Mouse (Mus musculus) neural tube, embryonic 11.5 days (tissue): Measurements from ENCODE around the gene Vps9d1. TPM values are rescaled to one million over a fixed set of nuclear protein-coding genes. Genes with fewer than 3 reads are reported as not detected.
"Not testable (repeated sequence)": the region's sequence is repeated elsewhere in the genome, so short reads cannot be mapped to it uniquely, and the experiment has no call there.

ENCODE experiments used
- ATAC-seq: fragments of 200-750 bp; cut with Nextera tagmentation; 2 replicates; pipeline ENCODE4 v1.8.0; 2017; ENCODE audit warnings: moderate number of reproducible peaks, mild to moderate bottlenecking, moderate TSS enrichment, moderate library complexity; ENCODE audit not compliant: insufficient read depth, low FRiP score, low TSS enrichment
- DNase-seq: peaks from one replicate; pipeline ENCODE4 v3.0.0-alpha.2; 2015; ENCODE audit warnings: low spot score
- H3K27ac ChIP-seq: fragments of 300-500 bp; sonication (generic); 2 replicates; pipeline ENCODE4 v1.5.1; 2014; ENCODE audit warnings: low read depth, mild to moderate bottlenecking, low read length
- H3K27me3 ChIP-seq: fragments of 300-500 bp; sonication (generic); 2 replicates; pipeline ENCODE4 v1.6.1; 2014; ENCODE audit warnings: mild to moderate bottlenecking, low read length, mixed read lengths; ENCODE audit not compliant: control insufficient read depth, insufficient read depth
- H3K36me3 ChIP-seq: fragments of 300-500 bp; sonication (generic); 2 replicates; pipeline ENCODE4 v1.6.1; 2014; ENCODE audit warnings: mild to moderate bottlenecking, low read length, moderate library complexity, mixed read lengths; ENCODE audit not compliant: control insufficient read depth, insufficient read depth
- H3K4me1 ChIP-seq: fragments of 300-500 bp; sonication (generic); 2 replicates; pipeline ENCODE4 v1.6.1; 2014; ENCODE audit warnings: low read length, mixed read lengths; ENCODE audit not compliant: control insufficient read depth, insufficient read depth
- H3K4me2 ChIP-seq: fragments of 300-500 bp; sonication (generic); 2 replicates; pipeline ENCODE4 v1.6.1; 2014; ENCODE audit warnings: low read depth, mild to moderate bottlenecking, moderate library complexity
- H3K4me3 ChIP-seq: fragments of 300-500 bp; sonication (generic); 2 replicates; pipeline ENCODE4 v1.5.1; 2014; ENCODE audit warnings: low read depth, low read length
- H3K9ac ChIP-seq: fragments of 300-500 bp; sonication (generic); 2 replicates; pipeline ENCODE4 v1.6.1; 2014; ENCODE audit warnings: mild to moderate bottlenecking, low read length
- H3K9me3 ChIP-seq: fragments of 300-500 bp; sonication (generic); 2 replicates; pipeline ENCODE4 v1.6.1; 2016; ENCODE audit warnings: low read length; ENCODE audit not compliant: control insufficient read depth
- WGBS: fragments of 180-500 bp; shearing (Covaris S2); extraction: QIAGEN DNeasy Blood & Tissue Kit; methylation state at CpG from one replicate; pipeline ENCODE4 v1.1.7; 2014; 5-methylcytosine and 5-hydroxymethylcytosine counted together
- polyA plus RNA-seq: library from polyadenylated mRNA; unstranded; fragments of >200 nt; fragmentation: Nextera tagmentation; extraction: Ambion mirVana; gene quantifications from 2 replicates; pipeline ENCODE4 v1.2.1, GENCODE M21; 2014

The Vps9d1 gene
- polyA plus RNA-seq, 1 experiment from 2014 or later = 26.4 TPM

GRCm38 (mm10) chr8:123283991-123284390 is 29.8 kb upstream of the Vps9d1 start:
- no peaks in the 10 kb centered on the region for H3K27me3 ChIP-seq
- H3K27ac ChIP-seq = no peak overlapping the region
- H3K9ac ChIP-seq = no peak overlapping the region
- no peak for ATAC-seq
- no peak overlapping the region for H3K4me3 ChIP-seq
- peaks cover 3% of the 10 kb centered on the region; the same call in 1 of the 2 replicates for H3K36me3 ChIP-seq
- DNase-seq = no peak
- no peak overlapping the region for H3K4me2 ChIP-seq
- H3K9me3 ChIP-seq = no peaks in the 10 kb centered on the region
- 89% methylated on average over 7 of the region's 7 CpGs for WGBS
- no peaks in the 10 kb centered on the region for H3K4me1 ChIP-seq

GRCm38 (mm10) chr8:123282994-123283393 is 28.8 kb upstream of the Vps9d1 start:
- 90% methylated on average over 5 of the region's 6 CpGs for WGBS
- H3K4me1 ChIP-seq, H3K36me3 ChIP-seq: not testable (repeated sequence)

GRCm38 (mm10) chr8:123280302-123281094 is 26.4 kb upstream of the Vps9d1 start:
- no peaks in the 10 kb centered on the region for H3K27me3 ChIP-seq
- no peak for DNase-seq
- H3K27ac ChIP-seq = no peak overlapping the region
- no peaks in the 10 kb centered on the region; the same call in 1 of the 2 replicates for H3K36me3 ChIP-seq
- H3K4me1 ChIP-seq = no peaks in the 10 kb centered on the region
- H3K4me3 ChIP-seq = no peak overlapping the region
- no peak overlapping the region for H3K9ac ChIP-seq
- 86% methylated on average over 13 of the region's 13 CpGs for WGBS
- H3K9me3 ChIP-seq = no peaks in the 10 kb centered on the region
- no peak overlapping the region for H3K4me2 ChIP-seq
- ATAC-seq = no peak

More at GRCm38 (mm10) chr8:123282994-123283393, 28.8 kb upstream of the Vps9d1 start:
- H3K27ac ChIP-seq, H3K4me2 ChIP-seq, ATAC-seq, H3K27me3 ChIP-seq, H3K4me3 ChIP-seq, H3K9me3 ChIP-seq, DNase-seq, H3K9ac ChIP-seq: not testable (repeated sequence)

GRCm38 (mm10) chr8:123279828-123280227 is 25.7 kb upstream of the Vps9d1 start:
- Histone ChIP-seq H3K4me3 (no peak overlapping the region), H3K4me2 (no peak overlapping the region), H3K4me1 (no peaks in the 10 kb centered on the region), H3K9me3 (no peaks in the 10 kb centered on the region), H3K27me3 (no peaks in the 10 kb centered on the region), H3K9ac (no peak overlapping the region), H3K36me3 (no peaks in the 10 kb centered on the region; the same call in 1 of the 2 replicates), H3K27ac (no peak overlapping the region)
- DNase-seq = no peak
- ATAC-seq = no peak
- 93% methylated on average over 4 of the region's 4 CpGs for WGBS

- Histone ChIP-seq H3K27me3 (no peaks in the 10 kb centered on the region), H3K36me3 (no peaks in the 10 kb centered on the region; the same call in 1 of the 2 replicates), H3K27ac (no peak overlapping the region), H3K9ac (no peak overlapping the region), H3K4me2 (no peak overlapping the region), H3K4me1 (no peaks in the 10 kb centered on the region), H3K4me3 (no peak overlapping the region), H3K9me3 (no peaks in the 10 kb centered on the region)
- ATAC-seq (no peak), DNase-seq (no peak)
- WGBS = 79% methylated on average over 7 of the region's 7 CpGs
Observed at GRCm38 (mm10) chr8:123278445-123278844, 24.3 kb upstream of the Vps9d1 start.

GRCm38 (mm10) chr8:123275096-123275495 is 20.9 kb upstream of the Vps9d1 start:
- no peaks in the 10 kb centered on the region for H3K9me3 ChIP-seq

GRCm38 (mm10) chr8:123274447-123274846 is 20.3 kb upstream of the Vps9d1 start:
- no peaks in the 10 kb centered on the region for H3K4me1 ChIP-seq
- 83% methylated on average over 5 of the region's 5 CpGs for whole genome bisulfite sequencing
- no peaks in the 10 kb centered on the region for H3K27me3 ChIP-seq
- no peak overlapping the region for H3K9ac ChIP-seq
- no peak overlapping the region for H3K4me3 ChIP-seq
- no peak overlapping the region for H3K27ac ChIP-seq
- no peak overlapping the region for H3K4me2 ChIP-seq
- H3K36me3 ChIP-seq = no peaks in the 10 kb centered on the region
- ATAC-seq (no peak), DNase-seq (no peak)
- no peaks in the 10 kb centered on the region for H3K9me3 ChIP-seq

More at GRCm38 (mm10) chr8:123275096-123275495, 20.9 kb upstream of the Vps9d1 start:
- H3K27ac ChIP-seq = no peak overlapping the region
- WGBS = 91% methylated on average over 12 of the region's 12 CpGs
- no peak overlapping the region for H3K9ac ChIP-seq
- H3K4me2 ChIP-seq = no peak overlapping the region
- no peak overlapping the region for H3K4me3 ChIP-seq
- DNase-seq = no peak
- H3K36me3 ChIP-seq = no peaks in the 10 kb centered on the region
- no peak for ATAC-seq
- no peaks in the 10 kb centered on the region for H3K4me1 ChIP-seq
- no peaks in the 10 kb centered on the region for H3K27me3 ChIP-seq

GRCm38 (mm10) chr8:123271901-123272300 is 17.8 kb upstream of the Vps9d1 start:
- ATAC-seq = no peak
- no peak overlapping the region for H3K9ac ChIP-seq
- H3K36me3 ChIP-seq = peaks cover 5% of the 10 kb centered on the region

GRCm38 (mm10) chr8:123271147-123271546 is 17.0 kb upstream of the Vps9d1 start:
- H3K4me3 ChIP-seq = no peak overlapping the region
- no peak for ATAC-seq
- 91% methylated on average over 10 of the region's 10 CpGs for WGBS
- H3K9me3 ChIP-seq = no peaks in the 10 kb centered on the region
- no peaks in the 10 kb centered on the region for H3K27me3 ChIP-seq
- H3K4me1 ChIP-seq = no peaks in the 10 kb centered on the region
- H3K9ac ChIP-seq = no peak overlapping the region
- no peak for DNase-seq
- H3K36me3 ChIP-seq = peaks cover 5% of the 10 kb centered on the region
- H3K4me2 ChIP-seq = no peak overlapping the region
- no peak overlapping the region for H3K27ac ChIP-seq

More at GRCm38 (mm10) chr8:123271901-123272300, 17.8 kb upstream of the Vps9d1 start:
- H3K27ac ChIP-seq = no peak overlapping the region
- no peak overlapping the region for H3K4me2 ChIP-seq
- no peaks in the 10 kb centered on the region for H3K27me3 ChIP-seq
- DNase-seq = no peak
- 84% methylated on average over 4 of the region's 4 CpGs for WGBS
- no peak overlapping the region for H3K4me3 ChIP-seq
- no peaks in the 10 kb centered on the region for H3K9me3 ChIP-seq
- no peaks in the 10 kb centered on the region for H3K4me1 ChIP-seq
